Mouse (Mus musculus) megakaryocyte, adult 5-6 weeks (primary cell): ENCODE measurements around the gene Tox2. TPM values are rescaled to one million over a fixed set of nuclear protein-coding genes. Genes with fewer than 3 reads are reported as not detected.
A peak's percentile ranks its signal among the peaks of the same experiment; 100 is the strongest.

Experiments used
- ATAC-seq: 2 replicates; pipeline ENCODE4 v1.8.0; 2016; ENCODE audit warnings: mild to moderate bottlenecking, inconsistent platforms; ENCODE audit not compliant: poor library complexity, severe bottlenecking
- total RNA-seq, 2 experiments: library from RNA; stranded (forward) in 1 of 2; stranded (reverse) in 1 of 2; fragments of 153-499, 151-499 nt in 1 of 2; fragments of 221-1000, 200-1000 nt in 1 of 2; gene quantifications; 2 replicates each; pipeline versions ENCODE4 v1.2.3 to v1.2.4; 2015 to 2017

The Tox2 gene
- total RNA-seq, 2 experiments from 2014 or later, result not detected

DNA sequence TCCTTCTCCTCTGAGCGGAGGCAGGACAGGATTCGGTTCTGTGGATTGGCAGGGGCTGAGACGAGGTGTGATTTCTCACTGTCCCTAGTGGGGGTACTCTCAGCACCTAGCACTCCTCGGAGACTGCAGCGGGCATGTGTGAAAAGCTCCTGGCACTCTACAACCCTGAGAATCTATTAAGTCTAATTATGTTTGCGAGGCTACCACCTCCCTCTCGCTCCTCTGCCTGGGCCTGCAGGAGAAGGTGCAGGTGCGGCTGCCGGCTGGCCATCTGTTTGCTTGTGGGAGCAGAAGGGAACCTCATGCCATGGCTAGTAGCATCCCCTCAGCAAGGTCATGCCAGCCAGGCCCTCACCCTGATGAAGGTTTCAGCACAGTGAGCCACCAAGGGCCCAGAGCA is 100.1 kb downstream of the Tox2 start:
- ATAC-seq, result no peak

GRCm38 (mm10) chr2:163309376-163309775 is 106.5 kb downstream of the Tox2 start:
- ATAC-seq, result no peak

DNA sequence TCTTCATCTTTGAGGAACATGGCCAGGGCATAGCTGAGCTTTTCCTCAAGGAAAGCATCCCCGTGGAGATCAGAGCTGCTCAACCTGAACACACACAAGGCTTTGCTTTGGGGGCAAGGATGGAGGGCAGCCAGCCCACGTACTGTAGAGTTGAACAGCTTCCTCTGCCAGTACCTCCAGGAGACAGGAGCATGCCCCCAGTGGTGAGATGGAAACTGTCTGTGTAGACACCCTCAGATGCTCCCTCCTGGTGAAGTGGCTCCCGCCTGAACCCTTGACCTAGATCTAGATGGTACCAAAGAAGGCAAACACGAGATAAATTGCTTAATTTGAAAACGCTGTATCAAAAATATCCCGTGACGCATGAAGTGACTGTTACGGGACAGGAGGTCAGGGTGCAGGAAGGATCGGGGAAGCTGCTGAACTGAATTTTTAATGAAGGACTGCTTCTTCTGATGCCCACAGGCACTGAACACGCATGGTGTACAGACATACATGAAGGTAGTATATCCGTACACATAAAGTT is 107.3 kb downstream of the Tox2 start:
- no peak for ATAC-seq

DNA sequence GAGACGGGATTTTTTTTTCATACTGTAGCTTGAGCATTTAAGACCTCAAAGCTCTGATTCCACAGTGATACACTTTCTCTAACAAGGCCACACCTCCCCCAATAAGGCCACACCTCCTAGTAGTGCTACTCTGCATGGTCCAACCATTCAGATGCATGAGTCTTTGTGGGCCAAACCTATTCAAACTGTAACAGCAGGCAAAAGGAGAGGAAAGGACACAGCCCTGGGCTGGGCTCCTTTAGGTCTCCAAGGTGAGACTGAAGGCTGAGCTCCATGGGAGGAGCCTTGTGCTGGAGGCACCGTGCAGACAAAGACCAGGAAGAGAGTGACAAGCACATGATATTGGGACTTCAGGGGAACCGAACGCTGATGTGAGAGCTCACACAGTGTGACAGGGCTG is 114.4 kb downstream of the Tox2 start:
- ATAC-seq, result no peak

DNA sequence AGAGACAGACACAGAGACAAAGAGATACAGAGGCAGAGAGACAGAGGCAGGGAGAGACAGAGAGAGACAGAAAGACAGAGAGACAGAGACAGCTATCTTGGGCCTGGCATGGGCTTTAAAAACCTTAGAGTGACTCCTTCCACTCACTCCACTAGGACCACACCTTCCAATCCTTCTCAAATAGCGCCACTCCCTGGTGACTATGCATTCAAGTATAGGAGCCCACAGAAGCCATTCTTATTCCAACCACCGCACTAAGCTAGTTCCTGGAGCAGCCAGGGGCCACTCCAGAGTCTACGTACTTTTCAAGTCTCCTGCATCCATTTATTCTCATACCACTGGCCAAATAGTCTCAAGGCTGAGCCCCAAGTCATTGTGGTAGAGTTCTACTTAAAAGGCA is 115.9 kb downstream of the Tox2 start:
- no peak for ATAC-seq

DNA sequence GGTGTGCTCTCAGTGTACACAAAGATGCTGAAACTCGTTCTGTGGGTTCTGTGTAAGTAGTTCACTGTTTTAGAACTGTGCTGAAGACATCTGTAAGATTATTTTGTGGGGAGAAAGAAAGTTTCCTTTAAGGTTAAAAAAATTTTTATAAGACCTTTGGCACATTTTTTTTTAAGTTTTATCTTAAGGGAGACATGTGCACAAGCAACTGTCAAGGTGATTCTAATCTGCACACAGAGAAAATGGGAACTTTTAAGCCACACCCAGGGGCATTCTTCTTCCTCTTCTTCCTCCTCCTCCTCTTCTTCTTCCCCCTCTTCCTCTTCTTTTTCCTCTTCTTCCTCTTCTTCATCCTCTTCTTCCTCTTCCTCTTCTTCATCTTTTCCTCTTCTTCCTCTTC is 120.2 kb downstream of the Tox2 start:
- no peak for ATAC-seq

DNA sequence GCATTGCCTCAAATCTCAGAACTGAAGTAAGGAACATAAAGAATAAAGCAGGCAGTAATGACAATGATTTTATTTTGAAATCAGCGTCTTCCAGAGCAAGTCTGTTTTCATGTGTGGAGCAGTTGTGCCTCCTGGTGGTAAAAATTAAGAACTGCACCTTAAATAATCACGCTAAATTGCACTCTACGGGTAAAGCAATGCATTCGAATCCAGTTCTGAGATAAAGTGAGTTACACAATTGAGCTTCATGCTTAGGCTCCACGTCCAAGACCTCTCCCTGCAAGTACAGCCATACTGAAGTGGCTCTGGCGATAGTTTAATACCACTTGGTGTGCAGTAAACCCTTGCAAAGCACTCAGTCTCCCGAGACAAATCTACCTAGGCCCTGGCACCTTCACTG is 127.8 kb downstream of the Tox2 start:
- ATAC-seq, result peak; percentile 38; the same call in 1 of the 2 replicates

DNA sequence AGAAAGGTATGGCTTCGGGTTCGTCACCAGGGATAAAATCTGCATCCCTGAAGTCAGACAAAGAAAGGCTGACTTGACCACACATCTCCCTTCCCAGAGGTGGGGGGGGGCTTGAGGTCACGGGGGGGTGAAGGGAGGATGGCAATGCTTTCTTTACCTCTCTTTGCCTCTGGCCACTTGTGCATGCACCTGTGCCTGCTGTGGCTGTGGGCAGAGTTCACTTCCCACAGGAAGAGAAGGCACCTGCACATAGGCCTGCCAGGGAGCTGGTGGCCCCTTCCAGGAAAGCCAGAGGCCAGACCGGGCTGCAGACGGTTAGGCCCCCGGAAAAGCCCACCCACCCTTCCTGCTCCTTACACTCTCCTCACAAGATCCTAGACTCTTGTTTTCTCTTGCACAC is 128.5 kb downstream of the Tox2 start:
- ATAC-seq, result no peak

GRCm38 (mm10) chr2:163332368-163333055 is 129.6 kb downstream of the Tox2 start:
- no peak for ATAC-seq

- no peak for ATAC-seq
Measured at GRCm38 (mm10) chr2:163340263-163340662, 137.3 kb downstream of the Tox2 start.

GRCm38 (mm10) chr2:163343671-163344070 is 140.7 kb downstream of the Tox2 start:
- no peak for ATAC-seq

DNA sequence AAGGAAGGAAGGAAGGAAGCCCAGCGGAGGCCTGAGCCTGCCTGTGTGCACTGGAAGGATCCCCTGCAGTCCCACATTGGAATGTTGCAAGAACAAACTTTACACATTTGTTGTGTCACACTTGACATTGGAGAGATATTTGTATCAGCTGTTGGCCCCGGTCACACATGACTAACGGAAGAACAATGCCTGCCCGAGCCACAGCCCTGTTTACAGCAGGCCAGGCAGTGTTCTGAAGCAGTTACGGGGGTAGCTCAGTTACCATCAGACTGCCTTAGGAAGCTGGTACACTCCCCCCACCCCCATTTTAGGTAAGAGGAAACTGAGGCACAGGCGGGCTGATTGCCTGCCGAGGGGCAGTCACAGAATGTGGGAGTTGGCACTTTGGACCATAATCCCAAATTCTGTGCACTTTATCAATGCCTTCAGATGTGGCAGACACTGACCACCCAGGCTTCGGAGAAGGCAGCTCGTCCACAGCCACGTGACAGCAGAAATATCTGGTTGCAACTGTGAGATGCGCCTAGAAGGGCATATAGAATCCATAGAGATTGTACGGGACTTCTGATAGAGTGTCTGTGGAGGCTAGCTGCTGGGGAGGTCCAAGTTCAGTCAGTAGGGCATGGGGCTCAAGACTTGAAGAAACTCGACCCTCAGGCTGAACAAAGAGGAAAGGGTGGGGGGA is 142.2 kb downstream of the Tox2 start:
- ATAC-seq, result no peak

- no peak for ATAC-seq
Measured at GRCm38 (mm10) chr2:163346497-163346896, 143.6 kb downstream of the Tox2 start.

DNA sequence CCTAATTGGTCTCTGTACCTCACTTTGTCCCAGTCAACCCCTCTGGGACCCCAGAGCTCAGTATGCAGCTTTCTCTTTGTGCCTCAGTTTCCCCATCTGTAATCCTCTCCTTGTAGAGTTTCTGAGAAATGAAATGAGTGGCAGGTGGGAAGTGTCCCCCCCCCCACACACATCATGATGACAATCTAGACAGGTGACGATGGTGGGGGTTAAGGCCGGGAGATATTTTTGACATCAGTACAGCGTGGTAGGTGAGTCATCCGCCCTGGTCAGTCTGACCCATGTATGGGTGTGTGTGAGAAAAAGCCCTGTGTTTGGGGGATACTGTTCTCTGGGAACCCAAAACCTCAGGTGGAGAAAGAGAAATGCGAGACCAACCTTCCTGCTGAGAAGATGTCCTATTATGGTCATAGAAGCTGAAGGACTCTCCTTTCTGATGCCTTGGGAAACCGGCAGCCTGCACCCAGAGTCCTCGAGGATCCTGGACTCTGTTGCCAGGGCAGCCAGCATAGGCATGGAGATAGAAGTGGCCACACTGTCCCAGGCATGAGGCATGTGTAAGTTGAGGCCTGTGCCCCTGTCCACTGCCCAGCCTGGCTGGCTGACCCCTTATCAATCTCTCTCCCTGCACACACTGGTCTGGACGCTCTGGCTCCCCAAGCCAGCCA is 144.7 kb downstream of the Tox2 start:
- ATAC-seq, result no peak

GRCm38 (mm10) chr2:163348677-163349076 is 145.8 kb downstream of the Tox2 start:
- ATAC-seq, result no peak

GRCm38 (mm10) chr2:163349411-163349810 is 146.5 kb downstream of the Tox2 start:
- ATAC-seq, result no peak

DNA sequence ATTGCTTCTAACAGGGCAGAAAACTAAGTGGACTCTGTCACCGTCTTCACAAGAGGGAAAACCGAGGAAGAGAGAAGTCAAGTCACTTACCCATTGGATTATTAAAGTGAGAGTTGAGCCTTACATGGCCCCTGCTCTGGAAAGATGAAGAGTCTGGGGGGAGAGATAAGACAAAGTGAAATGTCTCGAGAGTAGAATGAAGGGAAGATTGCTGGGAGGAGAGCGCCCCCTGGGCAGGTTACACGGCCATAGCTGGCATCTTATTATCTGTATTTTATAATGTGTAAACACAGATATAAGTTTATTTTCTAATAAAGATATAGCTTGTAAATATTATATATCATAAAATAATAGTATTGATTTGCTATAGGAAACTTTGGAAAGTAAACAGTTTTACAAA is 147.5 kb downstream of the Tox2 start:
- ATAC-seq, result no peak

GRCm38 (mm10) chr2:163353731-163354130 is 150.8 kb downstream of the Tox2 start:
- ATAC-seq, result no peak

DNA sequence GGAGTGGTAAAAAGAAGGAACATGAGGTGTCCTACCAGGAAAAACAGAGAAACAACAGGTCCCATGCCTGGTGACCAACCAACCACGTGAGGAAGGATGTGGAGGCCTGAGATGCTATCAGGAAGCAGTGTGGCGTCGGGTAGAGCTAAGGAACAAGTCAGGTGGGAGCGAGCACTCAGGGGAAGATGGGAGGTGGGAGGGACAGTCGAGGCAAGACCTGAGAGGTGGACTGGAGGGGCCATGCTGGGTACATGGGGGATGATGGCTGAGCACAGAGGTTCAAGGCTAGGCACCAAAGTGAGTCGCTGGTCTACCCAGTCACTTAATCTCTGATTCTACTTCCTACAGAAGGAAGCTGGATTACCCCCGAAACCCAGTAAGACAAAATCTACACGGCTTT is 152.7 kb downstream of the Tox2 start:
- ATAC-seq, result no peak

DNA sequence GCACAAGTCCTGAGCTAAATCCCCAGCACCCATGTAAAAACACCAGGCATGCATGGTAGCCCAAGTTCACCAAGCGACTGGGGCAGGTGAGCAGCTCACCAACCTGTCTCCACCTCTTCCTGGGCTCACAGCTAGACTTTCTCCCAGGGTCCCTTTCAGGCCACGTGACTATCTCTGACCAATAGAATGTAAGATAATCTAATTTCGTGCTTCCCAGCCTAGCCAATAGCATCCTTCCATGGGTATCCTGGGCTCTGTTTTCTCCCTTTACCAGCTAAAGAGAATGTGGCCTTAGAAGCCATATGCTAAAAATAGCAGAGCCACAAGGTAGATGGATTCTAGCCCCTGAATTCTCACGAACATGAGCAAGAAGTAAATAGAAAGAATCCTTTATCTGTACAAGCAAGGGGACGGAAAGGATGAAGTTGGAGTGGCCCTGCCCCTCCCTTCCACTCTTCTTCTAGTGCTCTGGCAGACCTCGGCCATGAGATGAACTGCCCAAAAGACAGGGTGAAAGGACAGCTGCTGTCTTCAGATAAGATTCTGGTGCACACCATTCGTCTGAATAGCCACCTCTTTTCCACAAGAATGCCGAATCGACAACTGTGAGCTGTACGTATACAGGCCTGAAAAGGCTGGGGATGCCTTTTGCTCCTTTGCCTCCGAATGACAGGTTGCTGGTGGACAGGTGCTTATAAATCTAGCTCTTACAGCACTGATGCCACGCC is 153.4 kb downstream of the Tox2 start:
- ATAC-seq, result no peak

- ATAC-seq, result no peak
Measured at GRCm38 (mm10) chr2:163358662-163359061, 155.7 kb downstream of the Tox2 start.
